Comparison of ENCODE assay signal across 14 mouse cellular contexts in the genomic region with DNA sequence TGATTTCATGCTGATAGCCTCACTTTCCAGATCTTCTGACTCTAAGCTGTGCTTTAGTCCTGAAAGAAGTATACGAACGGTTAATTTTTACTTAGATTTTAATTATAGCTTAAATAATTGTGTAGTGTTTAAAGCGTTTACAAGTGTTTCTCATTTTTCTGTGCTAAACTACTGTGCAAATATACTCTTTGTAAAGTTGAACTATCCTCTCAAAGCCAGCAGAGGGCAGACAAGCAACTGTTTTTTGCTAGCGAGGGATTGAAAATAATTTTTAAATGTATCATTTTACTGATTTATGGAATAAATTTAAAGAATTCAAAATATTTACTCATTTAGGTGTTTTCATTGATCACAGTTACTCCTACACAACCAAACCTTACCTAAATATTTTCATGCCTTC. TPM values are rescaled to one million over a fixed set of nuclear protein-coding genes. Genes with fewer than 3 reads are reported as not detected.
DNase-seq lines count a peak whose midpoint lies in the region; ATAC-seq and TF ChIP-seq lines count a peak whose summit lies in the region.
"Had no signal": no experiment of that assay in that cellular context is flagged by ENCODE, and none has a peak within 500 bp of the region (broad histone marks: within the 10 kb centered on the region; RNA-seq: fewer than 3 reads in every experiment).

No protein-coding gene starts in this region.

- peak; percentile 57 for DNase-seq in embryonic facial prominence, embryonic 11.5 days (ENCODE audit: low spot score)
- DNase-seq in embryonic facial prominence, embryonic 10.5 days (ENCODE audit: low spot score), result no peak
- DNase-seq in layer of hippocampus, adult 2 months (ENCODE audit: low spot score in 2 of 2), result peak in 1 of 2 experiments; percentile 21
- no peak for DNase-seq in layer of hippocampus, postnatal 25 days (ENCODE audit: extremely low spot score in 1 of 2, low spot score in 1 of 2)
- peak; percentile 11 for DNase-seq in MEL-GATA-1-ER (ENCODE audit: extremely low read depth, low read depth)
- peak; percentile 55 for DNase-seq in embryo, embryonic 10.5 days (ENCODE audit: low spot score)
- DNase-seq in kidney, adult 11 months, result no peak
- DNase-seq: cerebellum, adult 18-20 months; kidney, postnatal 25 days; lung, postnatal 10 days; thymus, postnatal 14 days had no signal

- no peaks in the 10 kb centered on the region for H3K4me1 ChIP-seq in embryonic facial prominence, embryonic 11.5 days (ENCODE audit: control insufficient read depth, insufficient read depth, low read length)
- no peaks in the 10 kb centered on the region for H3K4me1 ChIP-seq in embryonic facial prominence, embryonic 10.5 days
- H3K4me1 ChIP-seq: hindbrain, embryonic 10.5 days; limb, embryonic 12.5 days had no signal

- H3K9ac ChIP-seq in embryonic facial prominence, embryonic 11.5 days (replicated peaks; ENCODE audit: low read length), result no peak overlapping the region
- H3K9ac ChIP-seq: limb, embryonic 12.5 days had no signal

- no peak overlapping the region for H3K4me3 ChIP-seq in embryonic facial prominence, embryonic 11.5 days (ENCODE audit: low read depth, low read length)
- H3K4me3 ChIP-seq in embryonic facial prominence, embryonic 10.5 days, result no peak overlapping the region
- H3K4me3 ChIP-seq in layer of hippocampus, adult 2 months, result no peak overlapping the region
- H3K4me3 ChIP-seq: hindbrain, embryonic 10.5 days; limb, embryonic 12.5 days had no signal

- no peaks in the 10 kb centered on the region for H3K27me3 ChIP-seq in embryonic facial prominence, embryonic 11.5 days (ENCODE audit: control insufficient read depth, insufficient read depth, low read length)
- H3K27me3 ChIP-seq in embryonic facial prominence, embryonic 10.5 days (replicated peaks; ENCODE audit: low read depth, poor library complexity, severe bottlenecking), result no peaks in the 10 kb centered on the region
- H3K27me3 ChIP-seq: limb, embryonic 12.5 days had no signal

- WGBS in embryonic facial prominence, embryonic 11.5 days, result 41% methylated on average over 4 of the region's 4 CpGs
- WGBS in embryonic facial prominence, embryonic 10.5 days, result 56% methylated on average over 4 of the region's 4 CpGs

- no peaks in the 10 kb centered on the region for H3K9me3 ChIP-seq in embryonic facial prominence, embryonic 11.5 days (replicated peaks; ENCODE audit: control insufficient read depth, low read length)
- no peaks in the 10 kb centered on the region for H3K9me3 ChIP-seq in embryonic facial prominence, embryonic 10.5 days
- H3K9me3 ChIP-seq: hindbrain, embryonic 10.5 days; limb, embryonic 12.5 days had no signal

- H3K4me2 ChIP-seq in embryonic facial prominence, embryonic 11.5 days (ENCODE audit: low read depth, low read length), result no peak overlapping the region
- H3K4me2 ChIP-seq: limb, embryonic 12.5 days had no signal

- H3K36me3 ChIP-seq in embryonic facial prominence, embryonic 11.5 days (replicated peaks; ENCODE audit: control insufficient read depth, insufficient read depth, low read depth, low read length), result no peaks in the 10 kb centered on the region
- no peaks in the 10 kb centered on the region for H3K36me3 ChIP-seq in embryonic facial prominence, embryonic 10.5 days (replicated peaks)
- H3K36me3 ChIP-seq: hindbrain, embryonic 10.5 days; limb, embryonic 12.5 days had no signal

- no peak for ATAC-seq in embryonic facial prominence, embryonic 11.5 days (replicated peaks; ENCODE audit: insufficient number of reproducible peaks, low FRiP score, low TSS enrichment, low read depth)
- ATAC-seq in frontal cortex, adult (ENCODE audit: low TSS enrichment), result no peak

- no peak overlapping the region for H3K27ac ChIP-seq in embryonic facial prominence, embryonic 11.5 days (replicated peaks; ENCODE audit: low read depth, low read length)
- H3K27ac ChIP-seq in embryonic facial prominence, embryonic 10.5 days (replicated peaks), result no peak overlapping the region
- H3K27ac ChIP-seq in layer of hippocampus, adult 2 months, result no peak overlapping the region
- H3K27ac ChIP-seq: hindbrain, embryonic 10.5 days; limb, embryonic 12.5 days had no signal

- TF ChIP-seq CTCF in layer of hippocampus, adult 2 months (conservative IDR thresholded peaks at IDR 0.05), result peak; percentile 83

RNA-seq across cellular contexts. Expression of gene Mettl25, which starts 26.1 kb away (rescaled TPM):
- 13.5 and 16.7 TPM in 2 replicates for polyA plus RNA-seq in embryonic facial prominence, embryonic 11.5 days (2014; fragmentation: Nextera tagmentation; extraction: Ambion mirVana)
- 13.1 and 13.9 TPM in 2 replicates for polyA plus RNA-seq in embryonic facial prominence, embryonic 10.5 days (2016; fragmentation: Nextera tagmentation; extraction: Ambion mirVana)
- total RNA-seq in layer of hippocampus, adult 2 months (2021), result 1 to 10 TPM; 6.1 to 6.9 TPM
- 1 to 10 TPM; 7.0 to 9.1 TPM for total RNA-seq in layer of hippocampus, postnatal 25 days (2021)

RNA-seq across cellular contexts. Expression of gene Ccdc59, which starts 26.4 kb away (rescaled TPM):
- polyA plus RNA-seq in embryonic facial prominence, embryonic 11.5 days (2014; fragmentation: Nextera tagmentation; extraction: Ambion mirVana), result 54.8 and 60.7 TPM in 2 replicates
- polyA plus RNA-seq in embryonic facial prominence, embryonic 10.5 days (2016; fragmentation: Nextera tagmentation; extraction: Ambion mirVana), result 55.6 and 57.6 TPM in 2 replicates
- total RNA-seq in layer of hippocampus, adult 2 months (2021), result 10 to 100 TPM; 21.4 to 22.6 TPM
- 10 to 100 TPM; 18.0 to 20.9 TPM for total RNA-seq in layer of hippocampus, postnatal 25 days (2021)

Comparison
In these comparisons a context has a peak if more than half of its experiments do, and no peak if none do; other contexts are left out.
1. DNase-seq: peak in embryonic facial prominence, embryonic 11.5 days (single experiment), MEL-GATA-1-ER (single experiment) and embryo, embryonic 10.5 days (single experiment); none in embryonic facial prominence, embryonic 10.5 days (single experiment), layer of hippocampus, postnatal 25 days (0 of 2) and kidney, adult 11 months (single experiment).